Mouse (Mus musculus) spleen, adult 2 months (tissue): Measurements from ENCODE around the gene Rps27. TPM values are rescaled to one million over a fixed set of nuclear protein-coding genes. Genes with fewer than 3 reads are reported as not detected.

ENCODE experiments used
- DNase-seq, 2 experiments: peaks; one replicate each; pipeline versions ENCODE4 v3.0.0 to v3.0.0-alpha.2; 2012 to 2021; ENCODE audit warnings: low spot score in 2 of 2, low read depth in 1 of 2
- H3K27ac ChIP-seq: fragments of 200-500 bp; 2 replicates; pipeline ENCODE4 v1.5.1; 2012; ENCODE audit warnings: low read length, inconsistent platforms; ENCODE audit not compliant: insufficient read depth
- H3K27me3 ChIP-seq: fragments of 200-500 bp; 2 replicates; pipeline ENCODE4 v1.6.1; 2012; ENCODE audit warnings: mild to moderate bottlenecking, moderate library complexity, low read length, inconsistent platforms; ENCODE audit not compliant: control insufficient read depth, insufficient read depth
- H3K36me3 ChIP-seq: fragments of 200-500 bp; 2 replicates; pipeline ENCODE4 v1.6.1; 2012; ENCODE audit warnings: mild to moderate bottlenecking, low read length, inconsistent platforms; ENCODE audit not compliant: control insufficient read depth, insufficient read depth
- H3K4me1 ChIP-seq: fragments of 200-500 bp; 2 replicates; pipeline ENCODE4 v1.6.1; 2011; ENCODE audit warnings: inconsistent platforms; ENCODE audit not compliant: control insufficient read depth, insufficient read depth, insufficient read length
- H3K4me3 ChIP-seq: fragments of 200-500 bp; 2 replicates; pipeline ENCODE4 v1.5.1; 2011; ENCODE audit warnings: mild to moderate bottlenecking, inconsistent platforms; ENCODE audit not compliant: insufficient read depth, insufficient read length; ENCODE audit errors: extremely low read depth
- CTCF ChIP-seq: fragments of 200-500 bp; IDR thresholded peaks from 2 replicates; pipeline ENCODE4 v1.5.1; 2011; ENCODE audit warnings: mild to moderate bottlenecking, inconsistent platforms; ENCODE audit not compliant: insufficient read depth, insufficient read length, insufficient replicate concordance; ENCODE audit errors: extremely low read depth
- POLR2A ChIP-seq: fragments of 200-500 bp; IDR thresholded peaks from 2 replicates; pipeline ENCODE4 v1.6.1; 2011; ENCODE audit warnings: low read depth, low read length, inconsistent platforms
- WGBS: fragments of 180-500 bp; shearing (Covaris S2); methylation state at CpG from one replicate; pipeline ENCODE4 v1.1.7; 2018; 5-methylcytosine and 5-hydroxymethylcytosine counted together
- polyA plus RNA-seq: library from polyadenylated mRNA; depleted of rRNA; stranded (reverse); fragments of >200 nt; gene quantifications from 2 replicates; pipeline ENCODE4 v1.2.3, GENCODE M21; 2012

Gene Rps27
- polyA plus RNA-seq, 1 experiment = 1,209 TPM

GRCm38 (mm10) chr3:90204582-90204981 lies 8.9 kb downstream of the Rps27 start:
- WGBS = 95% methylated on average over 2 of the region's 2 CpGs
- Histone ChIP-seq H3K36me3 (peaks cover 14% of the 10 kb centered on the region), H3K27ac (no peak overlapping the region), H3K27me3 (no peaks in the 10 kb centered on the region), H3K4me1 (no peaks in the 10 kb centered on the region), H3K4me3 (no peak overlapping the region)
- no peak for TF ChIP-seq CTCF
- TF ChIP-seq POLR2A = no peak
- no peak for DNase-seq

- H3K4me3 ChIP-seq = no peak overlapping the region
- H3K27me3 ChIP-seq = no peaks in the 10 kb centered on the region
- no peak overlapping the region for H3K27ac ChIP-seq
- H3K4me1 ChIP-seq = no peaks in the 10 kb centered on the region
- WGBS = 82% methylated on average over 5 of the region's 5 CpGs
- no peak for DNase-seq
- H3K36me3 ChIP-seq = peaks cover 9% of the 10 kb centered on the region
- no peak for TF ChIP-seq POLR2A
- no peak for TF ChIP-seq CTCF
These were observed 9.8 kb downstream of the Rps27 start for GRCm38 (mm10) chr3:90203619-90204018.

GRCm38 (mm10) chr3:90202884-90203283 lies 10.6 kb downstream of the Rps27 start:
- no peak for TF ChIP-seq CTCF
- no peak for TF ChIP-seq POLR2A
- DNase-seq = no peak
- 96% methylated on average over 1 of the region's 1 CpGs for WGBS

GRCm38 (mm10) chr3:90197548-90197947 lies 15.9 kb downstream of the Rps27 start:
- TF ChIP-seq CTCF = no peak
- TF ChIP-seq POLR2A = no peak
- DNase-seq = no peak
- H3K4me1 ChIP-seq = no peaks in the 10 kb centered on the region
- H3K27ac ChIP-seq = no peak overlapping the region
- WGBS = 86% methylated on average over 1 of the region's 1 CpGs
- H3K27me3 ChIP-seq = no peaks in the 10 kb centered on the region
- no peaks in the 10 kb centered on the region for H3K36me3 ChIP-seq
- H3K4me3 ChIP-seq = no peak overlapping the region

More at GRCm38 (mm10) chr3:90202884-90203283, 10.6 kb downstream of the Rps27 start:
- Histone ChIP-seq H3K27ac (no peak overlapping the region), H3K4me3 (no peak overlapping the region), H3K36me3 (peaks cover 1% of the 10 kb centered on the region; the same call in 1 of the 2 replicates), H3K4me1 (no peaks in the 10 kb centered on the region), H3K27me3 (no peaks in the 10 kb centered on the region)

GRCm38 (mm10) chr3:90195644-90196043 lies 17.8 kb downstream of the Rps27 start:
- Histone ChIP-seq H3K4me3 (no peak overlapping the region), H3K27me3 (no peaks in the 10 kb centered on the region), H3K4me1 (no peaks in the 10 kb centered on the region), H3K27ac (no peak overlapping the region), H3K36me3 (no peaks in the 10 kb centered on the region)
- TF ChIP-seq POLR2A = no peak
- no peak for DNase-seq
- WGBS = 72% methylated on average over 1 of the region's 1 CpGs

GRCm38 (mm10) chr3:90194759-90195158 lies 18.7 kb downstream of the Rps27 start:
- H3K4me3 ChIP-seq = no peak overlapping the region
- 88% methylated on average over 4 of the region's 4 CpGs for WGBS

GRCm38 (mm10) chr3:90190859-90191510 lies 22.5 kb downstream of the Rps27 start:
- Histone ChIP-seq H3K27me3 (no peaks in the 10 kb centered on the region), H3K4me3 (no peak overlapping the region), H3K27ac (no peak overlapping the region), H3K4me1 (no peaks in the 10 kb centered on the region), H3K36me3 (no peaks in the 10 kb centered on the region)
- WGBS = 84% methylated on average over 11 of the region's 11 CpGs
- TF ChIP-seq CTCF (no peak), POLR2A (no peak)
- no peak for DNase-seq

More at GRCm38 (mm10) chr3:90194759-90195158, 18.7 kb downstream of the Rps27 start:
- no peak overlapping the region for H3K27ac ChIP-seq
- no peaks in the 10 kb centered on the region for H3K4me1 ChIP-seq
- no peaks in the 10 kb centered on the region for H3K36me3 ChIP-seq
- H3K27me3 ChIP-seq = no peaks in the 10 kb centered on the region
- TF ChIP-seq POLR2A = no peak
- TF ChIP-seq CTCF = no peak
- no peak for DNase-seq
